Mouse (Mus musculus) CH12.LX (cell line): ENCODE measurements at regions not wholly inside any gene's neighbourhood (a gene's known extent, or its start where the extent isn't known, plus 50 kb on each side); places are given as distances from the start of the nearest gene placed in this dataset.

Experiments used
- DNase-seq: peaks from one replicate; pipeline ENCODE4 v3.0.0-alpha.2; 2013; ENCODE audit errors: extremely low read depth
- H3K27ac ChIP-seq: 2 replicates; pipeline ENCODE4 v1.5.1; 2012; ENCODE audit warnings: low read depth, mild to moderate bottlenecking, control low read depth, moderate library complexity; ENCODE audit not compliant: insufficient read depth
- H3K27me3 ChIP-seq: replicated peaks from 2 replicates; pipeline ENCODE3; 2012; ENCODE audit warnings: inconsistent platforms
- H3K36me3 ChIP-seq, 2 experiments: replicated peaks in 1 of 2; 2 replicates each; pipeline versions ENCODE3 to v1.6.1; 2012; ENCODE audit warnings: inconsistent platforms in 1 of 2, low read length in 1 of 2, mild to moderate bottlenecking in 1 of 2, mixed read lengths in 1 of 2, moderate library complexity in 1 of 2; ENCODE audit not compliant: control insufficient read depth in 1 of 2, insufficient read depth in 1 of 2
- H3K4me1 ChIP-seq, 2 experiments: 2 replicates each; pipeline ENCODE4 v1.6.1; 2012; ENCODE audit warnings: inconsistent platforms in 1 of 2, moderate library complexity in 1 of 2; ENCODE audit not compliant: insufficient read depth in 2 of 2, control insufficient read depth in 1 of 2
- H3K4me2 ChIP-seq: 2 replicates; pipeline ENCODE4 v1.6.1; 2012; ENCODE audit warnings: low read depth, mild to moderate bottlenecking, control low read depth; ENCODE audit not compliant: poor library complexity, insufficient read depth, severe bottlenecking
- H3K4me3 ChIP-seq, 3 experiments: fragments of 150-350 bp in 1 of 3; sonication (generic) in 1 of 3; replicated peaks in 1 of 3; 2 replicates each; pipeline versions ENCODE3 to v1.5.1; 2011 to 2012; ENCODE audit warnings: low read depth in 2 of 3, low read length in 2 of 3, mild to moderate bottlenecking in 2 of 3, moderate library complexity in 2 of 3, control low read depth in 1 of 3, improper control_type of control experiment in 1 of 3, inconsistent platforms in 1 of 3, mixed read lengths in 1 of 3; ENCODE audit not compliant: poor library complexity in 1 of 3
- H3K79me2 ChIP-seq: replicated peaks from 2 replicates; pipeline ENCODE4 v1.6.1; 2012; ENCODE audit warnings: mild to moderate bottlenecking, moderate library complexity; ENCODE audit not compliant: control insufficient read depth, poor library complexity, insufficient read depth, severe bottlenecking; ENCODE audit errors: extremely low read depth
- H3K9ac ChIP-seq: 2 replicates; pipeline ENCODE4 v1.6.1; 2012; ENCODE audit warnings: low read depth, mild to moderate bottlenecking, control low read depth, moderate library complexity; ENCODE audit not compliant: insufficient read depth
- H3K9me3 ChIP-seq: replicated peaks from 2 replicates; pipeline ENCODE3; 2012; ENCODE audit warnings: low read length, inconsistent platforms, mixed read lengths
- CHD1 ChIP-seq: IDR thresholded peaks from 2 replicates; pipeline ENCODE4 v1.6.1; 2012; ENCODE audit warnings: low read depth, low read length, improper control_type of control experiment, inconsistent platforms
- CHD2 ChIP-seq: IDR thresholded peaks from 2 replicates; pipeline ENCODE4 v1.6.1; 2011; ENCODE audit warnings: low read length, improper control_type of control experiment
- CTCF ChIP-seq, 2 experiments: IDR thresholded peaks in 1 of 2; conservative IDR thresholded peaks in 1 of 2; 2 replicates each; pipeline ENCODE4 v1.5.1; 2011 to 2012; ENCODE audit warnings: low read depth in 2 of 2, low read length in 2 of 2, improper control_type of control experiment in 1 of 2, inconsistent platforms in 1 of 2, mild to moderate bottlenecking in 1 of 2, moderate library complexity in 1 of 2
- E2F4 ChIP-seq: IDR thresholded peaks from 2 replicates; pipeline ENCODE4 v1.6.1; 2011; ENCODE audit warnings: low read depth, low read length, improper control_type of control experiment; ENCODE audit not compliant: insufficient replicate concordance
- EP300 ChIP-seq: IDR thresholded peaks from 2 replicates; pipeline ENCODE4 v1.6.1; 2011; ENCODE audit warnings: low read length, improper control_type of control experiment
- ETS1 ChIP-seq: conservative IDR thresholded peaks from 2 replicates; pipeline ENCODE4 v1.6.1; 2012; ENCODE audit warnings: low read depth, mild to moderate bottlenecking, inconsistent platforms, low read length, improper control_type of control experiment, moderate library complexity
- GABPA ChIP-seq: IDR thresholded peaks from 2 replicates; pipeline ENCODE4 v1.6.1; 2012; ENCODE audit warnings: low read depth, low read length, improper control_type of control experiment, inconsistent platforms; ENCODE audit not compliant: insufficient replicate concordance
- HCFC1 ChIP-seq: IDR thresholded peaks from 2 replicates; pipeline ENCODE4 v1.6.1; 2012; ENCODE audit warnings: low read depth, mild to moderate bottlenecking, inconsistent platforms, low read length, improper control_type of control experiment
- IRF4 ChIP-seq: IDR thresholded peaks from 2 replicates; pipeline ENCODE4 v1.6.1; 2014; ENCODE audit warnings: low read depth, mild to moderate bottlenecking, inconsistent platforms, low read length, improper control_type of control experiment
- JUN ChIP-seq: IDR thresholded peaks from 2 replicates; pipeline ENCODE4 v1.6.1; 2011; ENCODE audit warnings: low read depth, mild to moderate bottlenecking, low read length, improper control_type of control experiment, moderate library complexity; ENCODE audit not compliant: insufficient read depth
- JUND ChIP-seq: conservative IDR thresholded peaks from 2 replicates; pipeline ENCODE4 v1.6.1; 2011; ENCODE audit warnings: low read depth, low read length, improper control_type of control experiment
- KAT2A ChIP-seq: IDR thresholded peaks from 2 replicates; pipeline ENCODE4 v1.6.1; 2012; ENCODE audit warnings: low read length, improper control_type of control experiment, inconsistent platforms; ENCODE audit not compliant: insufficient replicate concordance
- MAX ChIP-seq: IDR thresholded peaks from 2 replicates; pipeline ENCODE4 v1.6.1; 2011; ENCODE audit warnings: low read length, improper control_type of control experiment
- MAZ ChIP-seq: IDR thresholded peaks from 2 replicates; pipeline ENCODE4 v1.6.1; 2012; ENCODE audit warnings: low read depth, mild to moderate bottlenecking, inconsistent platforms, low read length, improper control_type of control experiment, moderate library complexity
- MEF2A ChIP-seq: IDR thresholded peaks from 2 replicates; pipeline ENCODE4 v1.6.1; 2014; ENCODE audit warnings: low read depth, mild to moderate bottlenecking, inconsistent platforms, low read length, improper control_type of control experiment, borderline replicate concordance
- MXI1 ChIP-seq: IDR thresholded peaks from 2 replicates; pipeline ENCODE4 v1.6.1; 2011; ENCODE audit warnings: mild to moderate bottlenecking, low read depth, low read length, improper control_type of control experiment
- MYC ChIP-seq: IDR thresholded peaks from 2 replicates; pipeline ENCODE4 v1.6.1; 2011; ENCODE audit warnings: low read depth, mild to moderate bottlenecking, improper control_type of control experiment, low read length
- NELFE ChIP-seq: IDR thresholded peaks from 2 replicates; pipeline ENCODE4 v1.6.1; 2011; ENCODE audit warnings: low read depth, low read length, improper control_type of control experiment
- NRF1 ChIP-seq: IDR thresholded peaks from 2 replicates; pipeline ENCODE4 v1.6.1; 2014; ENCODE audit warnings: low read depth, mild to moderate bottlenecking, inconsistent platforms, low read length, improper control_type of control experiment, moderate library complexity
- POLR2A ChIP-seq: IDR thresholded peaks from 2 replicates; pipeline ENCODE4 v1.6.1; 2011; ENCODE audit warnings: low read depth, mild to moderate bottlenecking, improper control_type of control experiment, low read length
- POLR2AphosphoS2 ChIP-seq: IDR thresholded peaks from 2 replicates; pipeline ENCODE4 v1.6.1; 2011; ENCODE audit warnings: low read depth, low read length, improper control_type of control experiment
- RAD21 ChIP-seq: IDR thresholded peaks from 2 replicates; pipeline ENCODE4 v1.6.1; 2011; ENCODE audit warnings: low read depth, mild to moderate bottlenecking, low read length, improper control_type of control experiment, moderate library complexity
- RCOR1 ChIP-seq: conservative IDR thresholded peaks from 2 replicates; pipeline ENCODE4 v1.6.1; 2012; ENCODE audit warnings: low read depth, mild to moderate bottlenecking, inconsistent platforms, low read length, improper control_type of control experiment
- SIN3A ChIP-seq: IDR thresholded peaks from 2 replicates; pipeline ENCODE4 v1.6.1; 2012; ENCODE audit warnings: low read length, improper control_type of control experiment, inconsistent platforms
- TBP ChIP-seq: conservative IDR thresholded peaks from 2 replicates; pipeline ENCODE4 v1.6.1; 2011; ENCODE audit warnings: low read depth, low read length, improper control_type of control experiment
- UBTF ChIP-seq: IDR thresholded peaks from 2 replicates; pipeline ENCODE4 v1.6.1; 2012; ENCODE audit warnings: low read depth, mild to moderate bottlenecking, inconsistent platforms, low read length, improper control_type of control experiment, moderate library complexity
- USF1 ChIP-seq: IDR thresholded peaks from 2 replicates; pipeline ENCODE4 v1.6.1; 2014; ENCODE audit warnings: low read depth, mild to moderate bottlenecking, inconsistent platforms, low read length, improper control_type of control experiment
- ZC3H11A ChIP-seq: IDR thresholded peaks from 2 replicates; pipeline ENCODE4 v1.6.1; 2012; ENCODE audit warnings: low read depth, mild to moderate bottlenecking, inconsistent platforms, low read length, improper control_type of control experiment
- ZKSCAN1 ChIP-seq: IDR thresholded peaks from 2 replicates; pipeline ENCODE4 v1.6.1; 2012; ENCODE audit warnings: low read depth, inconsistent platforms, low read length, improper control_type of control experiment, borderline replicate concordance
- ZNF384 ChIP-seq: IDR thresholded peaks from 2 replicates; pipeline ENCODE4 v1.6.1; 2012; ENCODE audit warnings: low read depth, low read length, improper control_type of control experiment, inconsistent platforms
- dilution Hi-C: fragments of 300-500 bp; cut with MboI; formaldehyde crosslinking; loops from 2 replicates; pipeline ENCODE4 v1.14.3; 2020; ENCODE audit warnings: low sequenced_read_pairs; ENCODE audit not compliant: extremely low pct_unique_long_range_greater_than_20kb, extremely low pct_ligation_motif_present
- in situ Hi-C: fragments of 300-500 bp; cut with MboI; formaldehyde crosslinking; loops from 3 replicates; pipeline ENCODE4 v1.14.3; 2019; ENCODE audit warnings: low sequenced_read_pairs, low pct_ligation_motif_present, low pct_unique_long_range_greater_than_20kb, mixed read lengths

GRCm38 (mm10) chr14:25366009-25366408 is 93.0 kb upstream of the Zmiz1 start:
- H3K9ac ChIP-seq, result no peak overlapping the region
- H3K79me2 ChIP-seq, result no peaks in the 10 kb centered on the region
- H3K4me3 ChIP-seq, result no peak overlapping the region
- H3K27me3 ChIP-seq, result no peaks in the 10 kb centered on the region
- no peaks in the 10 kb centered on the region for H3K9me3 ChIP-seq
- in situ Hi-C loops, result no loop called here
- H3K4me1 ChIP-seq, result peaks cover 7 to 39% of the 10 kb centered on the region in 2 experiments
- DNase-seq, result no peak
- no peaks in the 10 kb centered on the region for H3K36me3 ChIP-seq
- dilution Hi-C loops, result no loop called here
- H3K4me2 ChIP-seq, result no peak overlapping the region
- no peak overlapping the region for H3K27ac ChIP-seq
- TF ChIP-seq EP300, result no peak
- TF ChIP-seq RAD21, result no peak
- TF ChIP-seq JUND, result no peak
- TF ChIP-seq SIN3A, result no peak
- TF ChIP-seq GABPA, result no peak

DNA sequence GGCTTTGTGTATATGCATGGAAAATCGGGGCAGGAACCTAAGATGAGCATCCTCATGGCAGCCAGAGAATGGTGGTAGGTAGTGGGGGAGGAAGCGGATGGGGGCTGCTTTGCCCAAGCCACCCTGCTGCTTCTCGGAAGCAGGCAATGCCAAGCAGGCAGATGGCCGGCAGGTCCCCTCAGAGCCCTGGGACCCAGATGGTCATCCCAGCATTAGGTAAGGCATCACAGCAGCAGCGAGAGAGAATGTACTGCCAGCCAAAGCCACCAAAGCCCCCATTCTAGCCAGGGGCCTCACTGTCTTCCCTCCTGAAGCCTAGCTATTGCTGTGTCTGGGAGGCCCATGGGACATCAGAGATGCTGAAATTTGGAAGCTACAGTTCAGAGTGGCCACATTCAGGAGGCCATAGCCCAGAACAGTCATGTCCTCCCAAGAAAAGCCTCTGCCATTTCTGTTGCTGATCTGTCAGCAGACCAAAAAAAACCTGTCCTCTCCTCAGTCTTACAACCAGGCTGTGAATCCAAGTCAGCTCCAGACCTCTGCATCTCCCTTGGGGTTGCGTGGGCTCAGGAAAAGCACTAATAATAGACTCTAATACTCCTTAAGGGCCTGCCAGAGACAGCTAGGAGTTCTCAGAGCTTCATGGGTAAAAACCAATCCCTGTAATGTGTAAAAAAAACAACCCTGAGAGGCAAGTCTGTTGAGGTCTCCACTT is 88.5 kb upstream of the Zmiz1 start:
- in situ Hi-C loops, result no loop called here
- no peaks in the 10 kb centered on the region for H3K27me3 ChIP-seq
- no peaks in the 10 kb centered on the region for H3K9me3 ChIP-seq

GRCm38 (mm10) chr14:25371021-25371400 is 88.0 kb upstream of the Zmiz1 start:
- no peak overlapping the region for H3K4me3 ChIP-seq
- dilution Hi-C loops (no loop called here), in situ Hi-C loops (no loop called here)
- H3K9ac ChIP-seq, result no peak overlapping the region
- H3K4me1 ChIP-seq, result peaks cover 17 to 70% of the 10 kb centered on the region in 2 experiments
- H3K36me3 ChIP-seq, result no peaks in the 10 kb centered on the region
- no peak overlapping the region for H3K4me2 ChIP-seq
- H3K27me3 ChIP-seq, result no peaks in the 10 kb centered on the region
- no peaks in the 10 kb centered on the region for H3K9me3 ChIP-seq
- H3K79me2 ChIP-seq, result no peaks in the 10 kb centered on the region
- no peak for DNase-seq
- no peak overlapping the region for H3K27ac ChIP-seq
- no peak for TF ChIP-seq HCFC1
- TF ChIP-seq JUN, result no peak
- TF ChIP-seq MXI1, result no peak
- TF ChIP-seq MEF2A, result no peak
- TF ChIP-seq MAZ, result no peak
- no peak for TF ChIP-seq KAT2A
- no peak for TF ChIP-seq USF1
- TF ChIP-seq POLR2AphosphoS2, result no peak
- no peak for TF ChIP-seq IRF4
- no peak for TF ChIP-seq NELFE
- TF ChIP-seq ZKSCAN1, result no peak
- TF ChIP-seq CHD1, result no peak
- no peak for TF ChIP-seq MYC
- TF ChIP-seq CTCF (conservative IDR thresholded peaks at IDR 0.05 in 1 of 2, IDR thresholded peaks at IDR 0.05 in 1 of 2; ENCODE audit: low read depth in 2 of 2, low read length in 2 of 2), result no peak
- no peak for TF ChIP-seq MAX

More for the DNA sequence above, 88.5 kb upstream of the Zmiz1 start:
- H3K79me2 ChIP-seq, result no peaks in the 10 kb centered on the region
- DNase-seq, result no peak
- TF ChIP-seq NRF1 (no peak), NELFE (no peak), ZC3H11A (no peak), MEF2A (no peak), POLR2A (no peak), GABPA (no peak), USF1 (no peak), RCOR1 (no peak), ZNF384 (no peak), ZKSCAN1 (no peak), MYC (no peak), CHD2 (no peak), SIN3A (no peak), ETS1 (no peak), TBP (no peak), JUND (no peak), E2F4 (no peak), UBTF (no peak), CHD1 (no peak)
- TF ChIP-seq, all 38 proteins: peak for 0
- Histone ChIP-seq H3K4me2 (no peak overlapping the region), H3K27ac (no peak overlapping the region), H3K4me3 (no peak overlapping the region), H3K9ac (no peak overlapping the region), H3K4me1 (peaks cover 17 to 65% of the 10 kb centered on the region in 2 experiments), H3K36me3 (no peaks in the 10 kb centered on the region)
- dilution Hi-C loops, result no loop called here
